Mouse (Mus musculus) limb, embryonic 13.5 days (tissue): ENCODE measurements around the gene Fat2. TPM values are rescaled to one million over a fixed set of nuclear protein-coding genes. Genes with fewer than 3 reads are reported as not detected.

Source experiments
- ATAC-seq: fragments of 200-750 bp; cut with Nextera tagmentation; 2 replicates; pipeline ENCODE4 v1.8.0; 2017; ENCODE audit warnings: low read depth, moderate number of reproducible peaks, moderate TSS enrichment; ENCODE audit not compliant: low FRiP score
- H3K27ac ChIP-seq: fragments of 300-500 bp; sonication (generic); 2 replicates; pipeline ENCODE4 v1.5.1; 2015; ENCODE audit warnings: inconsistent platforms, mild to moderate bottlenecking, moderate library complexity
- H3K27me3 ChIP-seq: fragments of 300-500 bp; sonication (generic); 2 replicates; pipeline ENCODE4 v1.6.1; 2015; ENCODE audit warnings: mild to moderate bottlenecking, inconsistent platforms
- H3K36me3 ChIP-seq: fragments of 300-500 bp; sonication (generic); 2 replicates; pipeline ENCODE4 v1.6.1; 2015; ENCODE audit warnings: inconsistent platforms, mild to moderate bottlenecking, moderate library complexity
- H3K4me1 ChIP-seq: fragments of 300-500 bp; sonication (generic); 2 replicates; pipeline ENCODE4 v1.6.1; 2015; ENCODE audit warnings: inconsistent platforms
- H3K4me2 ChIP-seq: fragments of 300-500 bp; sonication (generic); replicated peaks from 2 replicates; pipeline ENCODE4 v1.6.1; 2015; ENCODE audit warnings: inconsistent platforms, mild to moderate bottlenecking, moderate library complexity
- H3K4me3 ChIP-seq: fragments of 300-500 bp; sonication (generic); 2 replicates; pipeline ENCODE4 v1.5.1; 2015; ENCODE audit warnings: moderate library complexity, mild to moderate bottlenecking, inconsistent platforms
- H3K9ac ChIP-seq: fragments of 300-500 bp; sonication (generic); 2 replicates; pipeline ENCODE4 v1.6.1; 2015; ENCODE audit warnings: mild to moderate bottlenecking, inconsistent platforms
- H3K9me3 ChIP-seq: fragments of 300-500 bp; sonication (generic); 2 replicates; pipeline ENCODE4 v1.6.1; 2016; ENCODE audit warnings: inconsistent platforms
- WGBS: fragments of 180-500 bp; shearing (Covaris S2); methylation state at CpG from one replicate; pipeline ENCODE4 v1.1.7; 2015; 5-methylcytosine and 5-hydroxymethylcytosine counted together
- polyA plus RNA-seq: library from polyadenylated mRNA; unstranded; fragments of >200 nt; fragmentation: Nextera tagmentation; extraction: Ambion mirVana; gene quantifications from 2 replicates; pipeline ENCODE4 v1.2.1, GENCODE M21; 2015

Fat2 gene
- polyA plus RNA-seq, 1 experiment from 2014 or later, result 0.33 TPM

DNA sequence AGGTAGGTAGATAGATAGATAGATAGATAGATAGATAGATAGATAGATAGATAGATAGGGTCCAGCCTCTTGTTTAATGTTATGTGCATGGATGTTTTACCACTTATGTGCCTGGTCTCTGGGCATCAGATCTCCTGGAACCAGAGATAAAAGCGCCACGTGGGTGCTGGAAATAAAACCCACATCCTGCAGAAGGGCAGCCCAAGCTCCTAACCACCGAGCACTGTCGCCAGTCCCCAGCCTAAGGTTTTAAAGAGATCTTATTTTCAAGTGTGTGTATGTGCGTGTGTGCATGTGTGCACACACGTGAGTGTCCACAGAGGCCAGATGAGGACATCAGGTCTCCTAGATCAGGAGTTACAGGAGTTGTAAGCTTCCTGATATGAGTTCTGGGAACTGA is 105.3 kb downstream of the Fat2 start:
- no peaks in the 10 kb centered on the region for H3K4me1 ChIP-seq
- H3K9me3 ChIP-seq, result no peaks in the 10 kb centered on the region
- H3K4me2 ChIP-seq, result no peak overlapping the region
- no peaks in the 10 kb centered on the region for H3K27me3 ChIP-seq
- H3K4me3 ChIP-seq, result no peak overlapping the region
- no peak for ATAC-seq
- WGBS, result 87% methylated on average over 6 of the region's 6 CpGs
- no peak overlapping the region for H3K27ac ChIP-seq
- H3K36me3 ChIP-seq, result peaks cover 30% of the 10 kb centered on the region
- H3K9ac ChIP-seq, result no peak overlapping the region

DNA sequence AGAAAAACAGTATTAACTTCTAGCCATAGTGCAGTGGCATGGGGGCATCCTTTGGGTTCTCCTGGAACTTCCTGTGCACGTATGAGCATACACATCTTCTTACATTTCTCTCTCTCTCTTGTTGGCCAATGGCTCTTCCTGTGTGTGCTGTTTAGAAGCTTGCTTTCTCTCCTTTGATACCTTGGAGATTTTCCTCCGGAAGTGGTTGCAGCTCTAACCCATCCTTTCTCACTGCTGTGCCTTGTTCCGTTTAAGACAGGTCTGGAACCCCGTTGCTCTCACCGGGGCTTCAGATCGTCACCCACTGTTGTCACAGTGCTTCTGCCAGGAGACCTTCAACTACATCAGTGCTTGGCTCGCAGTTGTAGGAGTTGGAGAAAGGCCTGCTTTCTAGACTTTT is 115.1 kb downstream of the Fat2 start:
- ATAC-seq, result no peak
- Histone ChIP-seq H3K36me3 (peaks cover 70% of the 10 kb centered on the region), H3K9me3 (no peaks in the 10 kb centered on the region), H3K4me3 (no peak overlapping the region), H3K27ac (no peak overlapping the region), H3K27me3 (no peaks in the 10 kb centered on the region), H3K4me1 (no peaks in the 10 kb centered on the region), H3K4me2 (no peak overlapping the region), H3K9ac (no peak overlapping the region)
- WGBS, result 87% methylated on average over 7 of the region's 7 CpGs

DNA sequence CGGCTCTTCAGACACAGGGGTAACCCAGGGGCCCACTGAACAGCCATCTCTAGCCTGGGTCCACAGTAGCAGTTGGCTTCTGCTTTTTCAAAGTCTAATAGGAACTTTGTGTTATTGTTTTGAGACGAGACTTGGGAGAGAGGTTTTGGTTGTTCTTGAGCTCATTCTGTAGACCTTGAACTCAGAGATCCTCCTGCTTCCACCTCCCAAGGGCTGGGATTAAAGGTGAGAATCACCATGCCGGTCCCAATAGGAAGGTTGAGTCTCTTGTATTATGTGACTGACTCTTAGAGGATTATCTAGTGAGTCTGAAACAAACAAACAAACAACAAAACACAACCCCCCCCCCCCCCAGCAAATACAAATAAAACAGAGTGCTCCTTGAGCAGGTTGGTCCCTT is 117.9 kb downstream of the Fat2 start:
- H3K36me3 ChIP-seq, result peaks cover 42% of the 10 kb centered on the region
- H3K4me1 ChIP-seq, result no peaks in the 10 kb centered on the region
- no peak overlapping the region for H3K4me2 ChIP-seq
- H3K27ac ChIP-seq, result no peak overlapping the region
- 82% methylated on average over 3 of the region's 3 CpGs for WGBS
- no peak overlapping the region for H3K4me3 ChIP-seq
- H3K9ac ChIP-seq, result no peak overlapping the region
- H3K27me3 ChIP-seq, result no peaks in the 10 kb centered on the region
- no peaks in the 10 kb centered on the region for H3K9me3 ChIP-seq
- no peak for ATAC-seq

DNA sequence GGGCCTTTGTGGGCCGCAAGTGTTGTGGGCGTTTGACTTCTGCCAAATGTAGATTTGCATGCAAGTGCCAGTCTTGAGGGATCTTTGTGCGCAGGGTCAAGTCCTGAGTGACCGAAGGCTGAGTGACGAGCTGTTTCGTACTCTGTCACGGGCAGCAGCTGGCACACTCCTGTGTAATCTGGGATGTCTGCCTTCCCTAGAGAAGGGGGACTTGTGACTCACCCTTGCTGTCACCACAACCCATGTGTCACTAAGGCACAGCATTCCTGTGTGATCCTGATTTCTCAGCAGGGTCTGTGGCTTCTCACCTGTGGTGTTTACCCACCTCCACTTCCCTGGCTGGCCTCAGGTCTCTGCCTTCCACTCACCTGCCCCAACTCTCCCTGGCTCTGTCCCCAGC is 118.5 kb downstream of the Fat2 start:
- Histone ChIP-seq H3K9me3 (0 out of 2 replicates have a peak, but pooled peaks cover 2% of the 10 kb centered on the region), H3K4me3 (no peak overlapping the region), H3K4me2 (no peak overlapping the region), H3K27ac (no peak overlapping the region), H3K4me1 (no peaks in the 10 kb centered on the region), H3K9ac (no peak overlapping the region), H3K36me3 (peaks cover 36% of the 10 kb centered on the region), H3K27me3 (no peaks in the 10 kb centered on the region)
- 92% methylated on average over 7 of the region's 7 CpGs for WGBS
- no peak for ATAC-seq

DNA sequence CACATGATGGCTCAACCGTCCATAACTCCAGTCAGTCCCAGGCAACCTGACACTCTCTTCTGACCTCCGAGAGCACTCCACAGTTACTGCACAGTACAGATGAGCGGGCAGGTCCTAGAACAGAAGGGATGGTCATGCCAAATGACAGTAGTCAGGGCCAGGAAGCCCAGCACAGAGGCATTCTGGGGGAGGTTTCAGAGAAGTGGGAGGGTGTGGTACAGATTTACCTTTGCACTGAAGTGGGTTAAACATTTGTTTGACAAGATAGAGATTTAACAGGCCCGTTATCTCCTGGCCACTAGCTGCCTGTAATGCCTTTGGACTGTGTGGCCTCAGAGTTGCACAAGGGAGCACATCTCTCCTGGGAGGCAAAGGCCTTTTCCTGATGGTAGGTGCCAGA is 118.9 kb downstream of the Fat2 start:
- no peak overlapping the region for H3K4me3 ChIP-seq
- H3K27me3 ChIP-seq, result no peaks in the 10 kb centered on the region
- H3K4me2 ChIP-seq, result no peak overlapping the region
- ATAC-seq, result no peak
- H3K9me3 ChIP-seq, result 0 out of 2 replicates have a peak, but pooled peaks cover 6% of the 10 kb centered on the region
- peaks cover 34% of the 10 kb centered on the region for H3K36me3 ChIP-seq
- no peak overlapping the region for H3K9ac ChIP-seq
- WGBS, result 80% methylated on average over 4 of the region's 4 CpGs
- no peaks in the 10 kb centered on the region for H3K4me1 ChIP-seq
- no peak overlapping the region for H3K27ac ChIP-seq

DNA sequence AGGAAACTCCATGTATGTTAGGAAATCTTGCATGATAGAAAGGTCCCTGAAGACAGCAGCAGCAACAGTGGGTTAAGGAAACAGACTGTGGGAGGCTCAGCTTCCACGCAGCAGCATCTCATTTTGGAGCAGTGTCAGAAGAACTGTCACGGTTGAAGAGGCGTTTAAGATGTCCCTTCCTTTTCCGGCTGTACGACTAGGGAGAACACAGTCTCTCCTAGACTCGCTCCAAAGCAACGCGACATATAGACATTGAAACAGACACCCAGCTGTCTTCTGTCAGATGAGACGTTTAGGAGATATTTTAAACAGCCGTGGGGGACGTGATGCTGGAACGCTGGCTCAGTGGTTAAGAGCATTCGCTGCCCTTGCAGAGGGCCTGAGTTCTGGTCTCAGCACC is 119.5 kb downstream of the Fat2 start:
- ATAC-seq, result no peak
- H3K4me2 ChIP-seq, result no peak overlapping the region
- H3K4me3 ChIP-seq, result no peak overlapping the region
- 87% methylated on average over 13 of the region's 13 CpGs for WGBS
- 0 out of 2 replicates have a peak, but pooled peaks cover 6% of the 10 kb centered on the region for H3K9me3 ChIP-seq
- H3K27ac ChIP-seq, result no peak overlapping the region
- H3K36me3 ChIP-seq, result peaks cover 30% of the 10 kb centered on the region
- no peaks in the 10 kb centered on the region for H3K4me1 ChIP-seq
- no peak overlapping the region for H3K9ac ChIP-seq
- H3K27me3 ChIP-seq, result no peaks in the 10 kb centered on the region

DNA sequence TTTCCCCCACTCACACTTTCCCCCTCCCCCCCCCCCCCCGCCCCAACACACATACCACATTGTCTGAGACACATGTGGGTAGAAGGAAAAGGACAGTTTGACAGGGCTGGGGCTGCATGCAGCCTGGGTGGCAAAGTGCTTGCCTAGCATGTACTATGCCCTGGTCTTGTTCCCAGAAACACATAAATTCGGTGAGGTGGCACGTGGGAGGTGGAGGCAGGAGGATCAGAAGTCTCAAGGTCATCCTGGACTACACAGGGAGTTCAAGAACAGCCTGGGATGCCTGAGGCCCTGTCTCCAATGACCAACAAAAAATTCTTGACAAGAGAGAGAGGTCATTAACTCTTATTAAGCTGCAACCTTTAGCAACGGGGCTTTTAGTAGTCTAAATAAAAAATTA is 120.3 kb downstream of the Fat2 start:
- no peak overlapping the region for H3K4me3 ChIP-seq
- no peak for ATAC-seq
- peaks cover 23% of the 10 kb centered on the region for H3K36me3 ChIP-seq
- no peak overlapping the region for H3K4me2 ChIP-seq
- H3K27me3 ChIP-seq, result no peaks in the 10 kb centered on the region
- 0 out of 2 replicates have a peak, but pooled peaks cover under 1% of the 10 kb centered on the region for H3K4me1 ChIP-seq
- H3K27ac ChIP-seq, result no peak overlapping the region
- 62% methylated on average over 4 of the region's 4 CpGs for WGBS
- H3K9ac ChIP-seq, result no peak overlapping the region
- H3K9me3 ChIP-seq, result 0 out of 2 replicates have a peak, but pooled peaks cover 6% of the 10 kb centered on the region

DNA sequence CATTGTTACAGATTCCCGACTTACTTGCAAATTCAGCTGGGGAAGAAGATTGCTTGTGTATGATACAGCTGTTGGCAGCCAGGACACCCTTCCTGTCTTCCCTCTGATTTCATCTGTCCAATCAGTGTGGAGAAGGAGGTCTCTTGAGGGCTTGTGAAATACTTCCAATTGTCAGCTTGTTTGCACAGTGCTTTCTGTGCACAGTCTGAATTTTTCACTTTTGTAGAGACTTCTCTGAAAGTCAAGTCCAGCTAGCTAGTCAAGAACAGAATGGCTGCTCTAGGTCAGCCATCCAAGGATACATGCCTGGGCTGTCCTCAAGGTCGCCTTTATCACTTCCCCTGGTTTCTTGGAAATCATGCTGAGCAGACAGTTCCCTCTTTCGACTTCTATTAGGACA is 121.4 kb downstream of the Fat2 start:
- WGBS, result 85% methylated on average over 3 of the region's 3 CpGs

DNA sequence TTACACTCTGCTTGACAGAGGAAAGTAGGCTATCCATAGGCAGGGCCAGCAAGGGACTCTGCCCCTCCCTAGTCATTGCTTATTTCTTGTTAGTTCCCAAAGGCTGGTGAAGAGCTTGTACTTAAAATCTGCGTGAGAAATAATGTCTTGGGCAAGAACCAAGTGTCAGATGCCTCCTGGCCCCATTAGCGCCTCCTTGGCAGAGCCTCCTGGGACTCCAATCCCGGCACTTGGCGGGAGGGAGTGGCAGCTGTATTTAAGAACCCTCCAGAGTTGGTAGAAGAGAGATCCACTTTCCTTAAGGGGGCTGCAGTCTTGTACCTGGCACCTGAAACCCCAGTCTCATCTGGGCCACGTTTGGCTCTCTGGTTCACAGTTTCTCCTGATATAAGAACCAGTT is 122.2 kb downstream of the Fat2 start:
- Histone ChIP-seq H3K4me1 (peaks cover 14% of the 10 kb centered on the region), H3K27ac (no peak overlapping the region), H3K9me3 (0 out of 2 replicates have a peak, but pooled peaks cover 6% of the 10 kb centered on the region), H3K4me2 (no peak overlapping the region), H3K4me3 (no peak overlapping the region), H3K27me3 (no peaks in the 10 kb centered on the region), H3K36me3 (peaks cover 4% of the 10 kb centered on the region; the same call in 1 of the 2 replicates), H3K9ac (no peak overlapping the region)
- 76% methylated on average over 5 of the region's 5 CpGs for WGBS
- ATAC-seq, result no peak

More for the DNA sequence above, 121.4 kb downstream of the Fat2 start:
- H3K27ac ChIP-seq, result no peak overlapping the region
- H3K9ac ChIP-seq, result no peak overlapping the region
- H3K4me2 ChIP-seq, result no peak overlapping the region
- no peak overlapping the region for H3K4me3 ChIP-seq
- H3K4me1 ChIP-seq, result 0 out of 2 replicates have a peak, but pooled peaks cover 6% of the 10 kb centered on the region
- no peaks in the 10 kb centered on the region for H3K27me3 ChIP-seq
- ATAC-seq, result no peak
- H3K36me3 ChIP-seq, result peaks cover 12% of the 10 kb centered on the region; the same call in 1 of the 2 replicates
- 0 out of 2 replicates have a peak, but pooled peaks cover 6% of the 10 kb centered on the region for H3K9me3 ChIP-seq

DNA sequence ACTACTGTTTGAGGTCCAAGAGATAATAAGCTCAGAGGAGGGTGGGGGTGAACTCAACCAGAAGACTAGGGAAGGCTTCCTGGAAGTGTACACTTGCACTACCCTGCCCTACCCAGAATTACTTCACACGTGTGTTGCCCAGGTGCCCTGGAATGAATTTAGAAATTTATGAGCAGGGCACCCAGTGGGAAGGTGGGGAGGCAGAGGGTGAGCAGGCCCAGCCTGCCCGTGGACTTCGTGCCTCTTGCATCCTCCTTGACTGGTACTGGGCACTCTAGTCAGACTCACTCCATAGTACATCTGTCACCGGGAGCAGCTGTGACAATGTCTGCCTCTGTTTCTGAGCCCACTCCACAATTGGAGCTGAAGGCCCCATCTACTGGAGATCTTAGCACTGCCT is 122.8 kb downstream of the Fat2 start:
- WGBS, result 84% methylated on average over 4 of the region's 4 CpGs
- Histone ChIP-seq H3K9ac (no peak overlapping the region), H3K27ac (no peak overlapping the region), H3K36me3 (no peaks in the 10 kb centered on the region), H3K9me3 (0 out of 2 replicates have a peak, but pooled peaks cover 6% of the 10 kb centered on the region), H3K4me2 (no peak overlapping the region), H3K4me1 (peaks cover 14% of the 10 kb centered on the region), H3K27me3 (no peaks in the 10 kb centered on the region), H3K4me3 (no peak overlapping the region)
- ATAC-seq, result no peak

DNA sequence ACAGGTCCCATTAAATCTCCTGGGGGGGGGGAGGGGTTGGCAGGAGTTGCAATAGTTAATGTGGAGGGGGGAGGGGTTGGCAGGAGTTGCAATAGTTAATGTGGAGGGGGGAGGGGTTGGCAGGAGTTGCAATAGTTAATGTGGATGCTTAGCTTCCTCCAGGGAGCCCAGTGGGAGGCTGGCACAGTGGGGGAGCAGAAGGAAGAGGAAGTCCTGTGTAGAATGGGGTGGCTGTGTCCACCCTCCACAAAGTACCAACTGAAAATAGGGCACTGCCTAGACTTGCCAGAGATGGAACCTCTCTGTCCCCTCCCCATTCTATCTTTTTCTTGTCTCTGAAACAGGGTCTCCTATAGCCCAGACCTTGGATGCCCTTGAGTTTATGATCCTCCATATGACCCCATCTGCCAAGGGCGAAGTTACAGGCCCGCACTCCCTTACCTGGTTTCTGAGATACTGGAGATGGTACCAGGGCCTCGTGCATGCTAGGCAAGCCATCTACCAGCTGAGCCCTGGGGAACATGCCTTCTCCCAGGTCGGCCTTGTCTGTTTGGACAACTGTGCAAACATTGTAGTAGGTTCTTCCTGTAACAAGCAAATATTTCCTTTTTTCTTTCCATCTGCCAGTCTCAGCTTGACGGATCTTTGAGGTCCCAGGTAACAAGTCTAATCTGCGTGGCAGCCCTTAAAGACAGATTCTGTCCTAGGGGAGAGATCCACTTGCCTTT is 126.6 kb downstream of the Fat2 start:
- Histone ChIP-seq H3K36me3 (no peaks in the 10 kb centered on the region), H3K4me2 (no peak overlapping the region), H3K9ac (no peak overlapping the region), H3K27ac (no peak overlapping the region), H3K4me3 (no peak overlapping the region), H3K27me3 (no peaks in the 10 kb centered on the region), H3K4me1 (peaks cover 19% of the 10 kb centered on the region), H3K9me3 (0 out of 2 replicates have a peak, but pooled peaks cover 6% of the 10 kb centered on the region)
- 77% methylated on average over 6 of the region's 6 CpGs for WGBS
- no peak for ATAC-seq

DNA sequence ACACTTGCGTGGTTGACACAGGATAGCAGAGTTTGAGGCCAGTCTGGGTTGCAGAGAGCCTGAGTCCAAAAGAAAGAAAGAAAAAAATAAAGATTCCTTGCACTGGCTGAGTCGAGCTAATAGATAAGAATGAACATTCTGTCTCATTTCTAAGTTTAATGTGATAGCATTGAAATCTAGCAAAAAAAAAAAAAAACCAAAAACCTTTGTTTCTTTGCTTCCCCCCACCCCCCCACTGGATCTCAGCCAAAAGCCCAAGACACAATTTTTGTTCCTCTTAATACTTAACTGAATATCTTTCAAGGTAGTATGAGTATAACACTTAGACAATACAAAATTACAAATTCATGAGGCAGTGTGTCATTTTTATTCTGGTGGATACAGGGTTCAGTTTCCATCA is 127.3 kb downstream of the Fat2 start:
- no peak overlapping the region for H3K9ac ChIP-seq
- no peak for ATAC-seq
- H3K36me3 ChIP-seq, result no peaks in the 10 kb centered on the region
- no peak overlapping the region for H3K4me3 ChIP-seq
- H3K27ac ChIP-seq, result no peak overlapping the region
- no peaks in the 10 kb centered on the region for H3K27me3 ChIP-seq
- peaks cover 21% of the 10 kb centered on the region for H3K4me1 ChIP-seq
- WGBS, result 75% methylated on average over 2 of the region's 2 CpGs
- no peak overlapping the region for H3K4me2 ChIP-seq
- H3K9me3 ChIP-seq, result 0 out of 2 replicates have a peak, but pooled peaks cover 6% of the 10 kb centered on the region
